Mouse (Mus musculus) myocyte (in vitro differentiated cells): ENCODE measurements at regions not wholly inside any gene's neighbourhood (a gene's known extent, or its start where the extent isn't known, plus 50 kb on each side); places are given as distances from the start of the nearest gene placed in this dataset.

Experiments
- CEBPB ChIP-seq: IDR thresholded peaks from 2 replicates; pipeline ENCODE4 v1.6.1; 2011; ENCODE audit warnings: mild to moderate bottlenecking, moderate library complexity; ENCODE audit not compliant: poor library complexity, insufficient read depth, severe bottlenecking
- E2F4 ChIP-seq: IDR thresholded peaks from one replicate; pipeline ENCODE4 v1.6.1; 2011; ENCODE audit warnings: mild to moderate bottlenecking, control low read depth, moderate library complexity; ENCODE audit not compliant: insufficient read depth
- MAX ChIP-seq: IDR thresholded peaks from one replicate; pipeline ENCODE4 v1.6.1; 2011; ENCODE audit warnings: low read depth, mild to moderate bottlenecking, control low read depth
- MYOD1 ChIP-seq, 3 experiments: IDR thresholded peaks; one replicate each; pipeline ENCODE4 v1.6.1; 2011; ENCODE audit warnings: control low read depth in 2 of 3, low read depth in 2 of 3, mild to moderate bottlenecking in 2 of 3, moderate library complexity in 1 of 3; ENCODE audit not compliant: insufficient read length in 2 of 3, control insufficient read depth in 1 of 3
- MYOG ChIP-seq, 3 experiments: IDR thresholded peaks; one replicate each; pipeline ENCODE4 v1.6.1; 2011; ENCODE audit warnings: control low read depth in 2 of 3, low read depth in 2 of 3, mild to moderate bottlenecking in 2 of 3; ENCODE audit not compliant: insufficient read length in 2 of 3, control insufficient read depth in 1 of 3, insufficient read depth in 1 of 3
- POLR2A ChIP-seq: IDR thresholded peaks from one replicate; pipeline ENCODE4 v1.6.1; 2011; ENCODE audit warnings: low read depth, mild to moderate bottlenecking, control low read depth, moderate library complexity; ENCODE audit not compliant: insufficient read length
- POLR2AphosphoS2 ChIP-seq: IDR thresholded peaks from one replicate; pipeline ENCODE4 v1.6.1; 2011; ENCODE audit warnings: low read depth, control low read depth; ENCODE audit not compliant: insufficient read length
- REST ChIP-seq: IDR thresholded peaks from one replicate; pipeline ENCODE4 v1.6.1; 2011; ENCODE audit warnings: mild to moderate bottlenecking, control low read depth, moderate library complexity; ENCODE audit not compliant: insufficient read depth, insufficient read length
- SRF ChIP-seq: IDR thresholded peaks from one replicate; pipeline ENCODE4 v1.6.1; 2011; ENCODE audit warnings: low read depth; ENCODE audit not compliant: control insufficient read depth, insufficient read length
- TCF12 ChIP-seq: IDR thresholded peaks from one replicate; pipeline ENCODE4 v1.6.1; 2011; ENCODE audit warnings: mild to moderate bottlenecking, control low read depth; ENCODE audit not compliant: poor library complexity, insufficient read depth, severe bottlenecking
- TCF3 ChIP-seq: IDR thresholded peaks from one replicate; pipeline ENCODE4 v1.6.1; 2011; ENCODE audit warnings: low read depth, control low read depth; ENCODE audit not compliant: insufficient read length
- USF1 ChIP-seq: IDR thresholded peaks from one replicate; pipeline ENCODE4 v1.6.1; 2011; ENCODE audit warnings: low read depth, mild to moderate bottlenecking, control low read depth, moderate library complexity

GRCm38 (mm10) chr2:179086915-179087314 is 355.3 kb upstream of the Cdh4 start:
- TF ChIP-seq POLR2A (no peak), TCF12 (no peak), POLR2AphosphoS2 (no peak), MAX (no peak), CEBPB (no peak), USF1 (no peak), SRF (no peak), MYOG (IDR thresholded peaks at IDR 0.05; ENCODE audit: control insufficient read depth in 1 of 3, insufficient read depth in 1 of 3, insufficient read length in 2 of 3, low read depth in 2 of 3) (no peak), MYOD1 (IDR thresholded peaks at IDR 0.05; ENCODE audit: control insufficient read depth in 1 of 3, insufficient read length in 2 of 3, low read depth in 2 of 3) (no peak), TCF3 (no peak), E2F4 (no peak), REST (no peak)
